Mouse (Mus musculus) testis, adult 2 months (tissue): ENCODE results near the gene Ip6k1. TPM values are rescaled to one million over a fixed set of nuclear protein-coding genes. Genes with fewer than 3 reads are reported as not detected.

Experiments
- H3K27ac ChIP-seq: fragments of 200-500 bp; 2 replicates; pipeline ENCODE4 v1.5.1; 2012; ENCODE audit warnings: low read depth, low read length; ENCODE audit not compliant: control insufficient read depth, insufficient read depth
- H3K27me3 ChIP-seq: fragments of 200-500 bp; 2 replicates; pipeline ENCODE4 v1.6.1; 2012; ENCODE audit warnings: mild to moderate bottlenecking, low read length, moderate library complexity; ENCODE audit not compliant: control insufficient read depth, insufficient read depth
- H3K36me3 ChIP-seq: fragments of 200-500 bp; 2 replicates; pipeline ENCODE4 v1.6.1; 2012; ENCODE audit warnings: mild to moderate bottlenecking, low read length; ENCODE audit not compliant: control insufficient read depth, insufficient read depth
- H3K4me1 ChIP-seq: fragments of 200-500 bp; 2 replicates; pipeline ENCODE4 v1.6.1; 2012; ENCODE audit warnings: low read length; ENCODE audit not compliant: control insufficient read depth, insufficient read depth
- H3K4me3 ChIP-seq: fragments of 200-500 bp; 2 replicates; pipeline ENCODE4 v1.5.1; 2012; ENCODE audit warnings: low read depth, mild to moderate bottlenecking, low read length, moderate library complexity, mixed read lengths; ENCODE audit not compliant: control insufficient read depth
- CTCF ChIP-seq: fragments of 200-500 bp; IDR thresholded peaks from 2 replicates; pipeline ENCODE4 v1.5.1; 2012; ENCODE audit warnings: low read depth, mild to moderate bottlenecking, inconsistent platforms, low read length, moderate library complexity; ENCODE audit not compliant: control insufficient read depth, insufficient read depth, insufficient replicate concordance
- POLR2A ChIP-seq: fragments of 200-500 bp; IDR thresholded peaks from 2 replicates; pipeline ENCODE4 v1.6.1; 2012; ENCODE audit warnings: low read depth, mild to moderate bottlenecking, inconsistent platforms, low read length, moderate library complexity; ENCODE audit not compliant: control insufficient read depth
- polyA plus RNA-seq: library from polyadenylated mRNA; depleted of rRNA; stranded (reverse); fragments of >200 nt; gene quantifications from 2 replicates; pipeline ENCODE4 v1.2.3, GENCODE M21; 2012

Ip6k1 gene
- polyA plus RNA-seq, 1 experiment, result 247 TPM

DNA sequence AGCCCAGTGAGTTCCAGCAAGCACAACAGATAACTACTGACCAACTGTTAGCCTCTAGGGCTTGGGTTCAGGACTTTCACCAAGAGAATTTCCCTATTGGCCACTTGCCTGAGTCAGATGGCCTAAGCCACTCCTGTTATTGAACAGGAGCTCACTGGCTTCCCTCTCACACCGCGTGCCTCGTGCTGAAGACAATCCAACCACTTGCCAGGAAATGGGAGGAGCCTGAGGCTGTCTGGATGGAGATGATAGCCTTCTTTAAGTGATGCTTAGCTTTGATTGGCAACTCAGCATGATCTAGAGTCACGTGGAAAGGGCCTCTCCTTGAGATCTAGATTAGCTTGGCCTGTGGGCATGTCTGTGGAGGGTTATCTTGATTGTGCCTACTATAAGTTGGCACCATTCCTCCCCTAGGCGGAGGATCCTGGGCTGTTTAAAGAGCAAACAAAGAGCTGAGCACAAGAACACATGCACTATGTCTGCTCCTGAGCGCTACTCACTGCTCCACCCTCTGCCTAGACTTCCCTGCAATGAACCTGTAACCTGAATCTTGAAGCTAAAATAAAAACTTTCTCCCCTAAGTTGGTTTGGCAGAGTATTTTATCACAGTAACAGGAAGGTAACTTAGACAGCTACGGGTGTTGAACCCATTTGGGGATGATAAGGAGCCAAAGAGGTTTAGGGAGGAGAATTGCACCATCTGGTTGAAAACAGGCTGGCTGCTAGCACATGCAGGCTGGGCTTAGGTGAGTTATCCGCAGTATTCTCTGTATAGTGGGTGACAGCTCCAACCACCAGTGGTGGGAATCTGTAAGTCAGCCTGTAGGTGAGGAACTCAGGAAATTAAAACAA lies 30.4 kb upstream of the Ip6k1 start:
- Histone ChIP-seq H3K4me1 (0 out of 2 replicates have a peak, but pooled peaks cover 2% of the 10 kb centered on the region), H3K36me3 (no peaks in the 10 kb centered on the region), H3K27ac (no peak overlapping the region), H3K27me3 (no peaks in the 10 kb centered on the region), H3K4me3 (no peak overlapping the region)
- TF ChIP-seq POLR2A (no peak), CTCF (no peak)

DNA sequence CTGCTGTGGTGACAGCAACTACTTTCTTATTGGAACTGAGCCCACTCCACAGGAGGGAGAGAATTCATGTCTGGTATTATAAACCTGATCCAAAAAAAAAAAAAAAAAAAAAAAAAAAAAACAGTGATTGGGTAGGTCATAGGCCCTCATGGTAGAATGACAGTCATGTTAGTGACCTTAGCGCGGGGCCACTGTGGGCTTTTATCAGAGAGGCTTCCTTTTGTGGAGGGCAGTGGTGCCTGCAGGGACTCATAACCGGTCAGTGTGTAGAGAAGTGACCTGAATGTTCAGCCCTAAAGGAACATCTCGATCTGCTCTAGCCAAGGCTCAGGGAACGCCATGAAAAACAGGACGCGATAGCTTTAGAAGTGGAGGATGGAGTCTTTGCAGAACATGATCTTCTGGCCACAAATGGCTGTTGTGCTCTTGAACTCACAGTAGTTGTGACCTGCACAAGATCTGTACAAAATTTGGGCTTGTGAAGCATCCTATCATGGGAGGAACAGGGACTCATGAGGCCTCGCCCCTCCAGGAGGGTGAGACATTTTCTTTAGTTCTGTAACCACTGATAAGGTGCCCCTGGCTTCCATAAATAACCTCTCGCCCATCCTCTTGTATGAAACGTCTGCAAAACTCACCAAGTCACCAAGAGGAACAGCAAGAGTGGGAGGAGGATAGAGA lies 27.7 kb upstream of the Ip6k1 start:
- H3K27ac ChIP-seq, result peak overlapping the region; percentile 68
- H3K36me3 ChIP-seq, result no peaks in the 10 kb centered on the region
- TF ChIP-seq POLR2A, result no peak
- TF ChIP-seq CTCF, result no peak

DNA sequence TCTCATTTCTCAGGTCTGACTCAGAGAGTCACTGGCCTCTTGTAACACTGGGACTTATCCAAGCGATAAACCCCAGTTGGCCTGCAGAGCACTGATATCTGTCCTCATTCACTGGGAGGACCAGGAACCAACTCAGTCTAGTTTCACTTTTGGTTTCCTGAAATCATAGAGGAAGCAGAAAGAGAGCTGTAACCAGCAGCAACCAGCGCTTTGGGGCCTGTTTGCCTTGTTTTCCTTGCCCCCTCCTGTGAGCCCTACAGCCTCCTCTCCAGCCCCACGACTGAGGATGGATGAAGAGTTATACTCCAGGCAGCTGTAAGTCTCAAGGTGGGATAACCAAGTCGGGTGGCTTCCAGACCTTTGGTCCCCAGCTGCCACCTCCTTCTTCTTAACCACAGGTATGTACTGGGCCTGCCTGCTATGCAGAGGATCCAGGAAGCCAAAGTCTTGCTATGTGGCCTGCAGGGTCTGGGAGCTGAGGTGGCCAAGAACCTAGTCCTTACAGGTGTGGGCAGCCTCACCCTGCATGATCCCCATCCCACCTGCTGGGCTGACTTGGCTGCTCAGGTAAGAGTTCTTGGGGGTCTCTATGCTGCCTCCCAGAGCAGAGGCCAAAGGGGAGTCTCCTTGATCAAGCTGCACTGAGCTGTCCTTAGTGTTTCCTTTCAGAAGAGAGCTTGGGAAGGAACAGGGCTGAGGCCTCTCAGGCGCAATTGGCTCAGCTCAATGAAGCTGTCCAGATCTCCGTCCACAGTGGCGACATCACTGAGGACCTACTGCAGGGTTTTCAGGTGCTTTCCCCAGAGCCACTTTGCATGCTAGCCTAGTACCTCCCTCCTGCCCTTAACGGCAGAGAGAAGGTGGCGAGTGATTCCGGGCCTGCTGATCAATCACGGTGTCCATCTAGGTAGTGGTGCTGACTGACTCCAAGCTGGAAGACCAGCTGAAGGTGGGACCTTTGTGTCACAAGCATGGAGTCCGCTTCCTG lies 26.6 kb upstream of the Ip6k1 start, which contains the start of gene Uba7:
Gene Uba7, plus strand, starts transcription at position 107 of the 988 bp plus-strand sequence.
- peak within 1 kb of the TSS; percentile 17; the same call in 1 of the 2 replicates for H3K4me3 ChIP-seq
- 0 out of 2 replicates have a peak, but pooled peaks cover 2% of the 10 kb centered on the region for H3K4me1 ChIP-seq
- TF ChIP-seq CTCF (no peak), POLR2A (no peak)
- no peaks in the 10 kb centered on the region for H3K36me3 ChIP-seq
- H3K27ac ChIP-seq, result peak within 1 kb of the TSS; percentile 68
- H3K27me3 ChIP-seq, result no peaks in the 10 kb centered on the region

More for the DNA sequence above, 27.7 kb upstream of the Ip6k1 start:
- H3K4me1 ChIP-seq, result 0 out of 2 replicates have a peak, but pooled peaks cover 2% of the 10 kb centered on the region
- H3K4me3 ChIP-seq, result no peak overlapping the region
- H3K27me3 ChIP-seq, result no peaks in the 10 kb centered on the region

DNA sequence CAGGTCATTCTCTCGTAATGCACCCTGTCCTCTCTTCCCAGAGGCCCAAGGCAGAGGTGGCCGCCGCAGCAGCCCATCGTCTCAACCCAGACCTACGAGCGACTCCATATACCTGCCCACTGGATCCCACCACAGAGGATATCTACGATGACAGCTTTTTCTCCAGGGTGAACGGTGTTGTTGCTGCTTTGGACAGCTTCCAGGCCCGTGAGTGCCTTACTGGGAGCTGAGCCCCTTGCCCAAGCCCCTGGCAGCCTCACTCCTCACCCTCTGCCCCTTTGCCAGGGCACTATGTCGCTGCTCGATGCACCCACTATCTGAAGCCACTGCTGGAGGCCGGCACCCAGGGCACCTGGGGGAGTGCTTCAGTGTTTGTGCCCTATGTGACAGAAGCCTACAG lies 23.5 kb upstream of the Ip6k1 start:
- peaks cover 2% of the 10 kb centered on the region; the same call in 1 of the 2 replicates for H3K4me1 ChIP-seq
- no peak overlapping the region for H3K27ac ChIP-seq
- no peak overlapping the region for H3K4me3 ChIP-seq
- H3K36me3 ChIP-seq, result no peaks in the 10 kb centered on the region
- H3K27me3 ChIP-seq, result no peaks in the 10 kb centered on the region
- TF ChIP-seq CTCF, result no peak
- TF ChIP-seq POLR2A, result no peak

DNA sequence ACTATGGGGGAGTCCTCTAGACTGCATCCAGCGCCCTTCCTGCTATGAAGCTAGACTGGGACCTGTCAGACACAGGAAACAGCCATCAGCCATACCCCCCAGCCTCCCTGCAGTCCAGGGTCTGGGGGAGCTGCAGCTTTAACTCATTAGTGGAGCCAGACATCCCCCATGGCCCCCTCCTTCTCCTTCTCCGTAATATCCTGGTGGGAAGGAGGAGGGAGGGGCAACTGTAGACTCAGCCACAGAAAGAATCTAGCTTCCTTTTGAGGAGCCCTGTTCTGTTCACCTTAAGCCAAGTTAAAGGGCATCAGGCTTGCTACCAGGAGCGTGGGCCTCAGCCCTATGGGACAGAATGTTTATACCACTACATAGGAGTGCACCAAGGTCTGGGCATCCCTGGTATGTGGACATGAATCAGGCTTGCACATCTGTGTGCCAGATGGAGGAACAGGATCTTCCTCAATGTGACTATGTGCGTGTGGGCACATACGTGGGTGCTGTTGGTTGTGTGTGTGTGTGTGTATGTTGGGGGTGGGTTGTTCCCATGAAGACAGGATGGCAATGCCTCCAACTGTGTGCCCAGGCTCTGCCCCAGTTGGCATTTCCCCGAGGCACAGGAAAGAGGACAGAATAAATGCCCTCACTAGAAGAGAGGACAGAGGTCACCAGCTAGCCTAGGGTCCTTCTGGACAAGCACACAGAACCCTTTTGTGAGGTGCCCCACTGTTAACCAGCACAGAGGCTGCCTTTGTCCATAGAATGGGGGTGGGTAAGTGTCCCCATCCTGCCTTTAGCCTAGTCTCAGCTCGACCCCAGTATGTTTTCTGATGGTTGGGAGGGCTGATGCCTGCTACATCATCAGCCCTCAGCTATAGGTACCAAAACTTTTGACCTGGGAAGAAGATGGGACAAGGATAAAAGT lies 20.4 kb upstream of the Ip6k1 start:
- TF ChIP-seq POLR2A, result no peak
- no peak for TF ChIP-seq CTCF
- no peaks in the 10 kb centered on the region for H3K36me3 ChIP-seq
- H3K27me3 ChIP-seq, result no peaks in the 10 kb centered on the region
- no peak overlapping the region for H3K4me3 ChIP-seq
- H3K4me1 ChIP-seq, result peaks cover 10% of the 10 kb centered on the region
- peak overlapping the region; percentile 19; the same call in 1 of the 2 replicates for H3K27ac ChIP-seq

GRCm38 (mm10) chr9:107982681-107983346 lies 19.5 kb upstream of the Ip6k1 start, which contains the start of gene Gm20661:
Gene Gm20661, plus strand, starts transcription at chr9:107983058.
- Histone ChIP-seq H3K27ac (peak within 1 kb of the TSS; percentile 51), H3K4me3 (no peak within 1 kb of the TSS), H3K4me1 (peaks cover 10% of the 10 kb centered on the region), H3K36me3 (no peaks in the 10 kb centered on the region), H3K27me3 (no peaks in the 10 kb centered on the region)
- TF ChIP-seq CTCF (no peak), POLR2A (no peak)
